Mouse (Mus musculus) heart, postnatal 0 days (tissue): ENCODE measurements around the gene Spred2.

Source experiments
- CTCF ChIP-seq: IDR thresholded peaks from 2 replicates; pipeline ENCODE4 v1.5.1; 2016; ENCODE audit warnings: antibody characterized with exemption, control low read depth, low read depth
- EP300 ChIP-seq: IDR thresholded peaks from 2 replicates; pipeline ENCODE4 v1.6.1; 2016; ENCODE audit warnings: antibody characterized with exemption, low read depth

GRCm38 (mm10) chr11:20034337-20034947 is 110.3 kb downstream of the Spred2 start:
- TF ChIP-seq CTCF (no peak), EP300 (no peak)
